Mouse (Mus musculus): ENCODE measurements at regions not wholly inside any gene's neighbourhood (a gene's known extent, or its start where the extent isn't known, plus 50 kb on each side); places are given as distances from the start of the nearest gene placed in this dataset.

DNA sequence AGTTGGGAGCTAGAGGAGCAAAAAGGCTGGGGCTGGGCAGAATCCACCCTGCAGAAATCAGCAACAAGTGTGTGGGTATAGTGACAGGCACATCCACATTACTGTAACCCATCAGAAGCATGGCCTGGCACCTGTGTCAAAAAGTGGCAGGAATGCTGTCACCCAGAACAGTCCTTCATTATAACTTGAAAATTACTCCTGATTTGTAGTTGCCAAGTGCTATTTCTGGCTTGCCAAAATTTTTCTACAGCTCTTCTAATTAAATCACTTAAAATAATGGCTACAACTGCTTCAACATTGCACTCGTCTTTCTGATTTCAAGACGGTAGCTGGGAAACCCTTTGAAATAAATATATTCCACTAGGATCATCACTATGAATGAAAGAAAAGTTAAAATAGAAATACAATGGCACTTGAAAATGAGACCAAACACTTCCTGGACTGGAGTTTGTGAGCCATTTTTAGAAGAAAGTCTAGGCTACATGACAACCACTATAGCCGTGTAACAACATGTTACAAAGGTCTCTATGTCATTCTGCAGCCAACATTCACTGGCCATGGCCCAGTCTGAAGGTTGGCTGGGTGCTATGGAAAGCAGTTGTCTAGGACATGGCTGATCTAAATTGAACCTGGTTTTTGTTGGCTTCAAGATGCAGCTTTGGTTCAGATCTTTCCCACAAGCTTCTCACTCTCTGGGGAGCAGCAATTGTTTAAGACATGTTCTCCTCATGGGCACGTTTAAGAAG, 190.6 kb upstream of the Tapt1 start:
- intact Hi-C loops (cut with DNase I): no loop called here
- DNase-seq: peak; percentile 17 to 25

DNA sequence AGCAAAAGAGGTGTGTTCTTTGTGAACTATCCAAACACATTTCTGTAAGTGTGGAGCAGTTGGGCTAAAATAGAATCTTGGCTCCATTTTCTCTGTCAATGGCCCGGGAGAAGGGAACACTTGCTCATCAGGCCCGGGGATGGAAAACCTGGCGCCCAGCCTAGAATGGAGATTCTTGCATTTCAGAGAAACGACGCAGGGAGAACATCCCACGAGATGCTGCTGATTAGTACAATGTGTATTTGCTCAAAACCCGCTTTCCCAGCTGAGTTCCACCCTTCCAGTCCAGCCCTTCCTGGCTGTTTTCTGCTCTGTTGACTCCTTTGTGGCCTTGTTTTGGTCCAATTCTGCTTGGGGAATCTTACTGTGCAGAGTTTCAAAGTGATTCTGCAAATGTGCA, 188.0 kb upstream of the Tapt1 start:
- intact Hi-C loops (cut with DNase I): no loop called here
- DNase-seq: peak; percentile 79 to 83

DNA sequence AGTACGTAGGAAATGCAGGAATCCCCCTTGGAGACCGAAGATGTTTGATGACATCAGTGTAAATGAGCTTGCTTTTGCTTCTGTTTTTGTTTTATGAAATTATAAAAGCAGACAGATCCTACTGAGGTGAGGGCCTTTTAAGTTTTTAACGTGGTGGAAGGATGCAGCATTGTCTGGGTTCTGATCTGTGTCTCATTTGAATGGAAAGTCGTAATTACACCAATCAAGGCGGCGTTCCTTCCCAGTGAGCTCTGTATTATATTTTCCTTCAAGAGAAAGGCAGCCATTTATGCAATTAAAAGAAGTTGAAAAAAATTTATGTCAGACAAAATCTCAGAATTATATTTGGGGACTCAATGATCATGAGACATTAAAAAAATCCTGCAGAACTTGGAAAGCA, 176.9 kb upstream of the Tapt1 start:
- no peak for DNase-seq
- intact Hi-C loops (cut with DNase I): no loop called here

GRCm38 (mm10) chr5:44400573-44401332, 174.3 kb upstream of the Tapt1 start:
- DNase-seq: no peak
- intact Hi-C loops (cut with DNase I): no loop called here

GRCm38 (mm10) chr5:44387237-44387810, 160.9 kb upstream of the Tapt1 start:
- DNase-seq: peak in 1 of 2 experiments; percentile 5
- intact Hi-C loops (cut with DNase I): no loop called here

DNA sequence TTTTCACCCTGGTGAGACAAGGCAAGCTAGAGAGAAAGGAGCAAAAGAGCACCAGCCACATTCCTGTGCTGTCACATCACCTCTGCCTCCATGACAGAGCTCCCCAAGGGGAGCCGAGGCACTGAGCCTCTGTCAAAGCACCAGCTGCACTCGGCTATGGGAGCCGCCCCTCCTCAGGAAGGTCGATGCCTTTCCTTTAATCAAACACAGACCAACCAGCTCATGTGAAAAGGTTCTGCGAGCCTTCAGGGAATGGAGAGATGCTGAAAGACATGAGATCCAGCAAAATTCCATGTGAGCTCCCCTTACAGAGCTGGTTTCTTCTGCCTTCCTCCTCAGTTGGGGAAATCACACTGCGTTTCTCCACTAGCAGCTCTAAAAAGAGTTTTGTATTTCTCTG, 159.8 kb upstream of the Tapt1 start:
- peak; percentile 1 to 6 for DNase-seq
- intact Hi-C loops (cut with DNase I): no loop called here

- intact Hi-C loops (cut with DNase I): no loop called here
- no peak for DNase-seq
These were observed 156.6 kb upstream of the Tapt1 start for GRCm38 (mm10) chr5:44383049-44383448.

GRCm38 (mm10) chr5:44370006-44370405, 143.6 kb upstream of the Tapt1 start:
- intact Hi-C loops (cut with DNase I): no loop called here
- no peak for DNase-seq

- intact Hi-C loops (cut with DNase I): no loop called here
- DNase-seq: no peak
These were observed 125.9 kb upstream of the Tapt1 start for GRCm38 (mm10) chr5:44352324-44352723.

- no peak for DNase-seq
- intact Hi-C loops (cut with DNase I): no loop called here
These were observed 115.1 kb upstream of the Tapt1 start for GRCm38 (mm10) chr5:44341457-44342014.

DNA sequence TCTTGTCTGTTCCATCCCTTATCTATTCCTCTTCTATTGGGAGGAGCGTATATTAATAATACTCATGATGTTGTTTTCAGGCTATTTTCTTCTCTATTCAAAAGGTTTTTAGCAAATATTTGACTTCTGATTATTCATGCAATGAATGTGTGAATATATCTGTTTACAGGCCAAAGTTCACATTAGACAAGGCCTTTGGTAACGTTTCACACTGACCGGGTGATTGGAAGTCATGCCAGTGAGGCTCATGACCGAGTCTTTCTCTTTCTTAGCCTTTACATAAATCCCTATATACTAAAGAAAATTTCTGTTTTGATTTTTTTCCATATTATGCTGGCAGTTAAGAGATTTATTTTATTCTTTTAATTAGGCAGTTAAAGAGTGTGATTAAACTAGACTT, 112.2 kb upstream of the Tapt1 start:
- intact Hi-C loops (cut with DNase I): no loop called here
- no peak for DNase-seq

DNA sequence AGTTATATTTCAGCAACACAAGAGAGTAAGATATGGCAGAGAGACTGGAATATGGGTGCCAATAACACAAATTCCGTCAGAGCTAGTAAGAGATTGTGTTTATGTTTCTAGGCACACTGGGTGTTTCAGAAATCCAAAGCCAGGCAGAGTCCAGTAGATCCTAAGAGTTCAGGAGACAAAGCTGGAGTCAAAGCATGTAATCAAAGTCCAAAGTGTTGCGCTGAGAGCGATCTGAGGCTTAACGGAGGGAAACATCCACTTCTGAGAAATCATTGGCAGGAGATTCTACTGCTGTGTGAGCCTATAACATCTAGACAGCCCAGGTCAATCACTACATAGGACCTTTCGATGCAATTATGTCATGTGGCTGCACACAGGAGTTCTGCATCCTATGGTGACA, 109.3 kb upstream of the Tapt1 start:
- no peak for DNase-seq
- intact Hi-C loops (cut with DNase I): no loop called here

DNA sequence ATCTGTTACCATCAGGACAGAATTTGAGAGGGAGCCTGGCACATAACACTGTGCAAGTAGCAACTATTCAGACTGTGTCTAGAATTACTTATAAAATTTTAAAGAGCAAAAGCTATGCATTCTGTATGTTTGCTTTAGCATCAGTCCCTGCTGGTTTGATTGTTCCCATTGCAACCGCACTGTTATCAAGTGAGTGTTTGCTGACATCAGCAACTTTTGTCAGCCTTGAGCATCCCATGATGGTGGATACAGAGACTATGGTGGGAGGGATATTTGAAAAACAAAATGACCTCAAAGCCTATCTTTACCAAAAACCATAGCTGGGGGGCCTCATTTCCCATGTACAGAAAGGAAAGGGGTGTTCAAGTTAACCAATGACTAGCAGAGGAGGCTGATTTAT, 93.2 kb upstream of the Tapt1 start:
- no peak for DNase-seq
- intact Hi-C loops (cut with DNase I): no loop called here

- no peak for DNase-seq
- intact Hi-C loops (cut with DNase I): loop anchor here (10.0 kb wide), 2 partner anchors 168 to 348 kb away; no protein-coding TSS in a partner anchor
These were observed 80.5 kb upstream of the Tapt1 start for GRCm38 (mm10) chr5:44306769-44307557.

DNA sequence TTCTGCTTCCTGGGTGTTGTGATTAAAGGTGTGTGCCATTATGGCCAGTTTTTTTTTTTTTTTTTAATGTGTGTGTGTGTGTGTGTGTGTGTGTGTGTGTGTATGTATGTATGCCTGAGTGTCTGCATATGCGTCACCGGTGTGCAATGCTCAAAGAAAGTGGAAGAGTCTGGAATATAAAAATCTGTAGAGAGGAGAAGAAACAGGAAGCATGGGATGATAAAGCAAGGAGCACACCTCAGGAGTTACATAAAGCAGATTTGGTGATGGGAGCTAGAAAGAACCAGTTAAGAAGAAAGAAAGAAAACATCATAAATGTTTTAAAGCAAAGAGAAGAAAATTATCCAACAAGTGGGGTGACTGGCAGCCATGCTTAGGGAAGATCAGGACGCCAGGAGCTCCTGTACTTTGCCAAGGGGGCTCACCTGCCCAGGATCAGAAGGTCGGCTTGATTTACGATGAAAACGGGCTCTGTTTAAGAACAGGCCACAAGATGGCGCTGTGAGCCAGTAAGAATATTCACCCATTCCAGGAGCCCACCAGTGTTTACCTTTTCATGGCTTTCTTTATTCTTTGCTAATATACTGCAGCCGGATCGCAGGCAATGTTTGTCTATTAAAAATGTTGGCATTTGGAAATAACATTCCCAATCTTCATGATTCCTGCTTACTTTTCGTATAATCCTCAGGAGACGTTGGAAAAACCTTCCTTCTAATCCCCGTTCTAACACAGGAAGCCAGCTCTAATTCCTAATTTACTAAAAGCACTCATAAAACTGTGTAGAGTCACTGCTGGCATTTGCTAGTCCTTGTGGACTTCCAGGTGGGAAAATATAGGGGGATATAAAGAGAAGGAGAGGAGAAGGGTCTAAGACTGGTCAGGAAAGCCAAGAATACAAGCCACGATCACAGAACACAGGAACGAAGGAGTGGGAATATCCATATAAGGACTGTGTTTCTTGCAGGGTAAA, 77.7 kb upstream of the Tapt1 start:
- intact Hi-C loops (cut with DNase I): loop anchor here (1.0 to 10.0 kb wide), 6 partner anchors 171 to 1118 kb away; no protein-coding TSS in a partner anchor
- peak; percentile 54 to 78 for DNase-seq

GRCm38 (mm10) chr5:44284384-44284783, 58.0 kb upstream of the Tapt1 start:
- intact Hi-C loops (cut with DNase I): loop anchor here (1.0 kb wide), 1 partner anchor 1140 kb away; no protein-coding TSS in a partner anchor
- peak; percentile 74 to 89 for DNase-seq

All from heart, postnatal 10 days (tissue).